Mouse (Mus musculus): ENCODE data around the gene Ugt1a6b.
A peak's percentile ranks its signal among the peaks of the same experiment; 100 is the strongest.
"Not testable (repeated sequence)": the region's sequence is repeated elsewhere in the genome, so short reads cannot be mapped to it uniquely, and the experiment has no call there.

Gene Ugt1a6b

DNA sequence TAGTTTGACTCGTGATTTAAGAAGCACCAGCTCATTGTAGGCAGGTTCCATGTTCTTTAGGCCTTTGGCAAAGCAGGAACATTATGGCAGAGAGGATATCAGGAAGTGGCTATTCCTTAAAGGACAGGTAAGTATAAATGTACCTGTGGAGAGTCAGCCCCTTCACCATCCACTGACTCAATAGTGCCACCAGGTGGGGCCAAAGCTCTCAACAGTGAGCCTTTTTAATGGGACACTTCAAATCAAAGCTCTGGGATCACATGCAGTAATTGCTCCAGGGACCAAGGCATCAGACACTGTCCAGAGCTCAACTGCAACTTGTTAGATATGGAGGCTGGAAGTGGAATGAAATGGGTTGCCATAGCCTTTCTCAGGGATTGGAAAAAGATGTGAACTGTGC lies 18.5 kb downstream of the Ugt1a6b start:
- DNase-seq, result peak; percentile 48 to 59

DNA sequence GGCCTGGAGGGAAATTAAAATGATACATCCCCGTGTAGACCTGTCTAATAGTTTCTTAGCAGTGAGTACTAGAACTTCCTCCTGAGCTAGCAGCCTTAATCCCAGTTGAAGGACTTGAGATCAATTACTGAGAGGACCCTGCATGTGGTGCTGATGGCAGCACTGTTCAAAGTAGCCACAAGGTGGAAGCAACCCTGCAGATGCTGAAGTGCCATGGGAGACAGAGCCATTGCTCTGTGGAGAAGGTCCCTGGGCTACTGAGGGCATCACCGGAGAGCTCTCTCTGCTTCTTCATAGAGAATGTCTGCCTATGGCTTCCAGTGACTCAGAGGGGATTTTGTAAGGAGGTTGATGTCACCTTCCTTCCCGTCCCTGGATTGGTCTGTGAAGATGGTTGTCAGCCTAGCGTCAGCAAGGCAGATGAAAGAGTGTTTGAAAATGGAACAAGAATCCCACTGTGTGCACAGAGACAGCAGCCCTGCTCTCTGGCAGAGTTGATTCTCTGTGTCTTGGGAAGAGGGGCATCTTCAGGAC lies 22.8 kb downstream of the Ugt1a6b start:
- DNase-seq, result not testable (repeated sequence)

DNA sequence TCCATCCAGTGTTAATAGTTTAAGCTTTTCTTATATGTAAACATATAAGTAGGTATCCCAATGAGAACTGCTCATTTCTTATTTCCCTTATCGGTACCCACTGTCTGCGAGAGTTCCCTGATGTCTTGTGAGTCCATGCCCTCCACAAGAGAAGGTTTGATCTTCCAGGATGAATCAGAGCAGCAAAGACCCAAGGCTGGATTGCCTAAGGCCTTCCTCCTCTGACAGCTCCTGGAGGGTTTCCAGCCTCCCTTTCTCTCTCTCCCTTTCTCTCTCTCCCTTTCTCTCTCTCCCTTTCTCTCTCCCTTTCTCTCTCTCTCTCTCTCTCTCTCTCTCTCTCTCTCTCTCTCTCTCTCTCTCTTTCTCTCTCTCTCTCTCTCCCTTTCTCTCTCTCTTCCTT lies 26.0 kb downstream of the Ugt1a6b start:
- not testable (repeated sequence) for DNase-seq

GRCm38 (mm10) chr1:88130223-88130622 lies 27.2 kb downstream of the Ugt1a6b start:
- not testable (repeated sequence) for DNase-seq

DNA sequence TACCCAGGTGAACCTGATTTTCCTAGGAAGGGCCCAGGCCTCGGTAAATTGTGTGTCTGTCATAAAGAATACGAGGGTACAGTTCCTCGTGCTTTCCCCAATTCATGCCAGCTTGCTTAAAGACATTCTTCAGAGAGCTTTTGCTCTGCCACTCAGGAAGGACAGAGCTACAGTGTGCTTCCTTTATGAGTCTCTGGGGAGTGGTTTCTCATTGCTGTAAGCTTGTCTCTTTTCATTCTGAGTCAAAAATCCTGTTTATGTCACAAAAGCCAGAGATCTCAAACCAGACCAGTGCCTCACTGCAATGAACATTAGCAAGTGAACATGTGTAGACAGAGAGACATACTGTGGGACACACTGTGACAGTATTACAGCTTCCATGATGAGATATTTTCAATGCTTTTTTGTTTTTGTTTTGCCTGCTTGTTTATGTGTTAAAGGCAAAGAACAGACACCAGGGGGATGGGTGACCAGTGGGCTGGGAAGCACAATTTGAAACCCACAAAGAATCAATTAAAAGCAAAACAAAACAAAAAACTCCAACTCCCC lies 30.9 kb downstream of the Ugt1a6b start:
- DNase-seq, result no peak

- DNase-seq, result peak; percentile 73 to 84
Measured at GRCm38 (mm10) chr1:88134457-88135011, 31.5 kb downstream of the Ugt1a6b start, which contains the start of gene Ugt1a6a. Gene Ugt1a6a, plus strand, starts transcription at chr1:88134809.

GRCm38 (mm10) chr1:88135229-88135904 lies 32.3 kb downstream of the Ugt1a6b start:
- peak in 1 of 2 experiments; percentile 56 for DNase-seq

- no peak for DNase-seq
Measured at GRCm38 (mm10) chr1:88136646-88137045, 33.6 kb downstream of the Ugt1a6b start.

DNA sequence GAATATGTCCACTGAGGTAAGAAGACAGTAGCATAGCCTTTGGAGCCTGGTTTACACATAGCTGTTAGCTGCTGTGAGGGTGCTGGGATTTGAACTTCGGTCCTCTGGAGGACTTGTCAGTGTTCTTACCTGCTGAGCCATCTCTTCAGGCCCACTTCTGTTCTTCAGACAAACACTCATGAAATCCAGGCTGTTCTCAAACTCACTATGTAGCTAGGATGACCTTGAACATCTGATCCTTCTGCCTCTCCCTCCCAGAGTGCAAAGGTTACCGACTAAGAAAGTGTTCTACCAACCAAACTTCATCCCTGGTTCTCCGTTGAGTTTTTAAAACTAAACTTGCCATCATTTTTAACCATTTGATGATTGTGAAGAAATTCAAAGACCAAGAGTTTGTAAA lies 34.2 kb downstream of the Ugt1a6b start:
- DNase-seq, result no peak

DNA sequence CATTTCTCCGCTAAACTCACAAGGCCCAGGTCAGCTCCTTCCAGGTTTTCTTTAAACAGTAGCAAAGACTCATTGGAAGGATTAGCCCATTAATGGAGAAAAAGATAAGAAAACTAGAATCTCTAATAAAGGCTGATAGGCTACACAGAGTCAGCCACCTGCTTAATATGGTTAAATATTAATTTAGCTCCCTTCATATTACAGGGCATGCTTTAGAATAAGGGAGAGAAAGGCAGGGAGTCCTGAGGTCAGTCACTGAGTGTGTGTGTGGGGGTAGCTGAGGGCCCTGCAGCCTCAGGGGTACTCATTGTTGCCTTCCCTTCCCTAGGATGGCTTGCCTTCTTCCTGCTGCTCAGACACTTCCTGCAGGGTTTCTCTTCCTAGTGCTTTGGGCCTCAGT lies 35.1 kb downstream of the Ugt1a6b start:
- no peak for DNase-seq

DNA sequence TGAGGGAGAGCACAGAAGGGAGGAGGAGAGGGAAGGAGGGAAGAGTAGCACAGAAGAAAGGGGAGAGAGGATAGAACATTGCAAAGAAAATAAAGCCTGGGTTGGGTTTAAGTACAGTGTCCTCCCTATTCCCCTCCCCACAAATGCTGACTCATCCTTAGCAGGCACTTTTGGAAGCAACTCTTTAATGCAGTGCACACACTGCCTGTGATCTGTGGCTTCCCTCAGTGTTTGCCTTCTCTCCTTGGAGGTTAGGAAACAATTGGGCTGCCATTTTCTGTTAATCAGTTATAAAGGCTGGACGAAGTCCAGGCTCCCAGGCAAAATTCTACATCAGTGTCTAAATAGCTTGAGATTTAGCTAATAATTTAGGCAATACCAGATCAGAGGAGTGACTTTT lies 37.4 kb downstream of the Ugt1a6b start:
- peak; percentile 27 to 67 for DNase-seq

DNA sequence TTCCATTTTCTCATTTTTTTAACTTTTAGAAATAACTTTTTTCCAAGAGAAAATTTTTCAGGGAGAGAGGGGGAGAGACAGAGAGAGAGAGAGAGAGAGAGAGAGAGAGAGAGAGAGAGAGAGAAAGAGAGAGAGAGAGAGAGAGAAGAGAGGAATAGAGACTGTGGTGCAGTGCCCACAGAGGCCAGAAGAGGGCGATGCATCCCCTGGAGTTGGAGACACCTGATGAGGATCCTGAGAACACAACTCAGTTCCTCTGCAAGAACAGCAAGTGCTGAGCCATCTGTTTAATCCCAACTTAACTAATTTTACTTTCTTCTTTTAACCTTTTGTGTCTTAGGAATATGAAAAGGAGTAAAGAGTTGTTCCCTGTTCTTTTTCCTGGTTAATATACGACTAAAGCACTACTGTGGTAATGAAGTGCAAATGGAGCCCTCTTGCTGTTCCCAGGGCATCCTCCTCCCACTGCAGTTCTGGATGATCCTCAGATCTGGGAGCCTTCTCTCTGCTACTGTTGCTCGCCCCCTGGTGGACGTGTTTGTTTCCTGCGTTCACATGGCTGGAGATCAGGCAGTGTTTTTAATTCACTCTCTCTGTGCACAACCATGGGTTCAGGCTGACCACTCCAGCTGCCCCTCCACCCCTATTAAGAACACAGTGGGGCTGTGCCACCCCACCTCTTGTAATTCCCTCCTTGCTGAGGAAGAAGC lies 41.1 kb downstream of the Ugt1a6b start:
- DNase-seq, result peak; percentile 45 to 56

DNA sequence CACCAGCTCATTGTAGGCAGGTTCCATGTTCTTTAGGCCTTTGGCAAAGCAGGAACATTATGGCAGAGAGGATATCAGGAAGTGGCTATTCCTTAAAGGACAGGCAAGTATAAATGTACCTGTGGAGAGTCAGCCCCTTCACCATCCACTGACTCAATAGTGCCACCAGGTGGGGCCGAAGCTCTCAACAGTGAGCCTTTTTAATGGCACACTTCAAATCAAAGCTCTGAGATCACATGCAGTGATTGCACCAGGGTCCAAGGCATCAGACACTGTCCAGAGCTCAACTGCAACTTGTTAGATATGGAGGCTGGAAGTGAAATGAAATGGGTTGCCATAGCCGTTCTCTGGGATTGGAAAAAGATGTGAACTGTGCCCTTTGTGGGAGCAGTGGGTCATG lies 42.2 kb downstream of the Ugt1a6b start:
- peak in 1 of 2 experiments; percentile 56 for DNase-seq

DNA sequence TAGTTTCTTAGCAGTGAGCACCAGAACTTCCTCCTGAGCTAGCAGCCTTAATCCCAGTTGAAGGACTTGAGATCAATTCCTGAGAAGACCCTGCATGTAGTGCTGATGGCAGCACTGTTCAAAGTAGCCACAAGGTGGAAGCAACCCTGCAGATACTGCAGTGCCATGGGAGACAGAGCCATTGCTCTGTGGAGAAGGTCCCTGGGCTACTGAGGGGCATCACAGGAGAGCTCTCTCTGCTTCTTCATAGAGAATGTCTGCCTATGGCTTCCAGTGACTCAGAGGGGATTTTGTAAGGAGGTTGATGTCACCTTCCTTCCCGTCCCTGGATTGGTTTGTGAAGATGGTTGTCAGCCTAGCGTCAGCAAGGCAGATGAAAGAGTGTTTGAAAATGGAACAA lies 47.1 kb downstream of the Ugt1a6b start:
- not testable (repeated sequence) for DNase-seq

DNA sequence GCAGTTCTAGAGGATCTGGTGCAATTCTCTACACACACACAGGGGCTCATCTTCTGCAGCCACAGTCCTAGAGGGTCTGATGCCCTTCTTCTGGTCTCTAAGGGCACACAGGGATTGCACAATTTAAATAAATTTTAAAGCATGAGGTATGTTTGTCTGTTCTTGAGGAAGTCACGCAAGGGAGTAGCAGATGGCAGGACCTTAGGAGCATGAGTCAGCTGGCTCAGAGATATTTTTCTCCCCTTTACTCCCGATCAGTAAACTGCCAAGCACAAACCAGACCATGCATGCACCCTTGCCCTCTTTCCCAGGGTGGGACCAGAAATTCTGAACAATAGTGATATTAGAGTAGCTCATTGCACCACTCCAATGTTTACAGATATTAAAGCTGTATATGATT lies 55.4 kb downstream of the Ugt1a6b start:
- DNase-seq, result no peak

DNA sequence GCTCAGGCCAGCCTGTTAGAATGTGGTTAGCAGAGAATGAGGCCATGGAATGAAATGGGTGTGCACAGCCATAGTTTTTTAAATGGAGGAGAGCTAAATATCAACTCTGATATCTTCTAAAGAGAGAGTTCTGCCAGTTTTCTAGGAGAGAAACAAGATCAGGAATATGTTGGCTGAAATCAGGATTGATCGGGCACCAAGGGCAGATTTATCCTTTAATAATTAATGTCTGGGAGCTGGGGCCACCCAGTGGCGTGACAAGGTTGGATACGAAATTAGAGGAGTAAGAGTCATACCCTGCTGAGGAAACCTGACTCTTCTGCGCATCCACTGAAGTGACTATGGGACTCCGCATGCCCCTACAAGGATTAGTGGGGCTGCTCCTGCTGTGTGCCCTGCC lies 62.7 kb downstream of the Ugt1a6b start, which contains the start of gene Ugt1a5:
TSS of gene Ugt1a5 (plus strand) at position 302 of the 400 bp plus-strand sequence.
- no peak for DNase-seq

- DNase-seq, result not testable (repeated sequence)
Measured at GRCm38 (mm10) chr1:88172190-88172589, 69.1 kb downstream of the Ugt1a6b start.

- no peak for DNase-seq
Measured at GRCm38 (mm10) chr1:88179657-88180056, 76.6 kb downstream of the Ugt1a6b start.

DNA sequence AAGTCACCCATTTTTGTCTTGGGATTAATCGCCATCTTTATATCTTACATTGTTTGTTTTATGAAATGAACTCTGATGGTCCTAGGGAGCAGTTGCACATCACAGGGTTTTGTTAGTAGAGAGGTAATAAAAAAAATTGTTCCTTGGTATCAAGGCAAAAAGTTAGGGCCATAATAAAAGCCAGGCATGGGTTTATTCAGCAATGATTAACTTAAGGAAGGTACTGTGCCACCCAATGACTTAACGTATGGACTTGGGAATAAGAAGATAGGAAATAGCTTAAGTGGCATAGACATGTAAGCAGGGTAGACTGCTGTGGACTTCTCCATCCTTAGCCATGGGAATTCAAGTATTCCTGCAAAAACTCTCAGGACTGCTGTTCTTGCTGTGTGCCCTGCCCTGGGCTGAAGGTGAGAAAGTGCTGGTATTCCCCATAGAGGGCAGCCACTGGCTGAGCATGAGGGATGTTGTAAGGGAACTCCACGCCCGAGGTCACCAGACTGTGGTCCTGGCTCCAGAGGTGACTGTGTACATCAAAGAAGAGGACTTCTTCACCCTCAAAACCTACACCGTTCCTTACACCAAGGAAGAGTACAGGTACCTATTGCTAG lies 83.4 kb downstream of the Ugt1a6b start:
- no peak for DNase-seq

GRCm38 (mm10) chr1:88192136-88192535 lies 89.1 kb downstream of the Ugt1a6b start:
- DNase-seq, result no peak

GRCm38 (mm10) chr1:88195687-88196086 lies 92.6 kb downstream of the Ugt1a6b start:
- DNase-seq, result no peak

GRCm38 (mm10) chr1:88197443-88197842 lies 94.4 kb downstream of the Ugt1a6b start:
- no peak for DNase-seq

DNA sequence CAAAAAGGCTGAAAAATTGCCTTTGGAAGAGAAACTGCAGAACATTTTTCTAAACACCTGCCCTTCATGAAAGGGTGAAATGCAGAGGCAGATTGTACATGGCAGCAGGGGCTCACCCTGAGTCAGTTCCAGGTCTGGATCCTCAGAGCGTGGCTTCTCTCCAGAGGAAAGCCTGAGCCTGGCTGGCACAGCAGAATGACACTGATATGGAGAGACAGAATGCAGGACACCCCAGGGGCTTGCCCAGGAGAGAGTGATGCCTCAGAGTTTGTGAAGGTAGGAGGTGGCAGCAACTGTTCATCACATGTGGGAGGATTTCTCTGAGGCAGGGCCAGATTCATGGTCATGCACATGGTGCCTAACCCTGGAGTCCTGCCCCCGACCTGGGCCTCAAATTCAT lies 96.9 kb downstream of the Ugt1a6b start:
- no peak for DNase-seq

Data from lung, adult 18-20 months (tissue).